Mouse (Mus musculus): ENCODE data around the gene Ubash3b. TPM values are rescaled to one million over a fixed set of nuclear protein-coding genes. Genes with fewer than 3 reads are reported as not detected.

The Ubash3b gene
- polyA plus RNA-seq, 1 experiment from 2014 or later: 24.1 TPM

DNA sequence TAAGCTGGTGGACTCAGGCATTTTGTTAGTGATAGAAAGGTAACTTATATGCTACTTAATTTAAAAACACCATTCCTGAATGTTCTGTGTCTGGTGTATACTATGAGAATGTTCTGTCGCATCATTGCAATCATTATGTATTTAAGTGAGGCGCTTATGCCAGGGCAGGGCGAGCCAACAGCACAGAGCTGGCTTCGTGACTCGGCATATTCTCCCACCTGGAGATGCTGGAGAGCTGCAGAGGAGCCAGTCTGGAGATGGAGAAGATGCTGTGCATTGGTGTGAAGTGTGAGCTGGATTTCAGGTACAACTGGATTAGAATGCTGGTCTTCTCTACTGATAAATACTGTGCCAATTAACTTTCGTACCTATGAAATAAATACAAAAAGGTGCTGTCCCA lies 37.2 kb downstream of the Ubash3b start:
- H3K4me1 ChIP-seq: no peaks in the 10 kb centered on the region
- H3K27ac ChIP-seq: no peak overlapping the region
- 96% methylated on average over 6 of the region's 6 CpGs for WGBS
- no peak overlapping the region for H3K4me3 ChIP-seq
- no peaks in the 10 kb centered on the region for H3K9me3 ChIP-seq
- H3K27me3 ChIP-seq (replicated peaks): no peaks in the 10 kb centered on the region
- no peak overlapping the region for H3K9ac ChIP-seq
- H3K4me2 ChIP-seq (replicated peaks): no peak overlapping the region
- H3K36me3 ChIP-seq: no peaks in the 10 kb centered on the region
- no peak for ATAC-seq (ENCODE audit: low FRiP score, low read depth)

DNA sequence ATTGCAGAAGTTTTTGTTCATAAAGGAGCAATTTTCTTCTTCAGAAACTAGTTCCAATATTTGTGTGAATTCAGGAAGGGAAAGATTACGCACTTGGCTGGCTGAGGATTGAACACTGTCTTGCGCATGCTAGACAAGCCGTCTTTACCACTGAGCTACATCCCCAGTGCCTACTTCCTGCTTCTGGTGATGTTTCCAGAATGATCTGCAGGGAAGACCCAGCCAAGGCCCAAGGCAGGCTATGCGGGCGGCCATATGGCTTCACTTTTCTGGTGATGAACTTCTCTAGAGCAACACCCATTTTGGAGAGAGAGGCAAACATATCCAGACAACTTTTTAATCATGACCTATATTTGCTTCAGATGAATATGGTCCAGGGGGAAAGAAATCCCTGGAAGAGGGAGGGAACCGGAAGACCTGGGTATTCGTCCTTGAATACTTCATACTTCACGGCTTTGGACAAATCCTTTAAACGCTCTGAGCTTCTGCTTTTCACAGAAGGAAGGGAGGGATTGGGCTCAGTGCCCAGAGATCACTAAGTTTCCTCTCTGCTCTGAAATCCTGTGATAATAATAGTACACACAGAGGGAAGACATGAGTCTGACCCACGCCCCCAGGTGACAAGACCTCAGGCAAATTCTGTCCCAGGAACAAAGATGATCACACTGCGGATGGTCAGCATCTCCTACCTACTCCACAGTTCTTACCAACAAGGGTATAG lies 38.9 kb downstream of the Ubash3b start:
- H3K4me2 ChIP-seq (replicated peaks): no peak overlapping the region
- H3K27ac ChIP-seq: no peak overlapping the region
- H3K4me3 ChIP-seq: no peak overlapping the region
- no peaks in the 10 kb centered on the region for H3K36me3 ChIP-seq
- H3K9ac ChIP-seq: no peak overlapping the region
- no peaks in the 10 kb centered on the region for H3K9me3 ChIP-seq
- WGBS: 92% methylated on average over 11 of the region's 11 CpGs
- H3K27me3 ChIP-seq (replicated peaks): no peaks in the 10 kb centered on the region
- peaks cover 3% of the 10 kb centered on the region for H3K4me1 ChIP-seq
- no peak for ATAC-seq (ENCODE audit: low FRiP score, low read depth)

DNA sequence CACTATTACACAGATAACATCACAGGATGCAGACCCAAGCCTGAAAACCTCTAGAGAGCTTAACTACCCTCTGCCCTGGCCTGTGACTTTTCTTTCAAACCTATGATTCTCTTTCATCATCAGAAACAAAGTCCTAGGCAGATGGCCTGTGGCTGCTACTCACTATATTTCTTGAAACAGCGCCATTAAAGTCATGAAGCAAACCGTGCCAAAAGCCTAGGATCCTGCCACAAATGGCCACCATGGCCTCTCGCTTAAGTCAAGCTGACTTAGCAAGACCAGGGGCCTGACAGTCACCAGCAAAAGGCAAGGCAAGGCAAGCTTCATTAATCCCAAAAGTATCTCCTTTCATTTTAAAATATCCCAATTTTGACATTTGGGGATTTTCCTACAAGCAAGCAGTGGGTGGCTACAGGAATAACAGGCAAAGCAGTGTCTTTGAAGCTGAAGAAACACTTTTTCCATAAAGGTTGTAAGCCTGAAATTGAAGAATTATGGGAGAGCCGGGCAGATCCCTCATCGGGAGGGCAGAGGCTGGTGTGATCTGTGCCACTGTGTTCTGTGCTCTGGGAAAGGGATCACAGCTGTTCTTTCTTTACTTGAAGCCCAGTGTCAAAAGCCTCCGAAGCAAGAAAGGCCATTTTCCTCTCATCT lies 39.7 kb downstream of the Ubash3b start:
- WGBS: 77% methylated on average over 6 of the region's 6 CpGs
- no peak for ATAC-seq (ENCODE audit: low FRiP score, low read depth)
- H3K4me2 ChIP-seq (replicated peaks): no peak overlapping the region
- no peak overlapping the region for H3K4me3 ChIP-seq
- no peaks in the 10 kb centered on the region for H3K36me3 ChIP-seq
- H3K9ac ChIP-seq: no peak overlapping the region
- H3K27me3 ChIP-seq (replicated peaks): no peaks in the 10 kb centered on the region
- no peaks in the 10 kb centered on the region for H3K9me3 ChIP-seq
- no peak overlapping the region for H3K27ac ChIP-seq
- H3K4me1 ChIP-seq: peaks cover 3% of the 10 kb centered on the region

DNA sequence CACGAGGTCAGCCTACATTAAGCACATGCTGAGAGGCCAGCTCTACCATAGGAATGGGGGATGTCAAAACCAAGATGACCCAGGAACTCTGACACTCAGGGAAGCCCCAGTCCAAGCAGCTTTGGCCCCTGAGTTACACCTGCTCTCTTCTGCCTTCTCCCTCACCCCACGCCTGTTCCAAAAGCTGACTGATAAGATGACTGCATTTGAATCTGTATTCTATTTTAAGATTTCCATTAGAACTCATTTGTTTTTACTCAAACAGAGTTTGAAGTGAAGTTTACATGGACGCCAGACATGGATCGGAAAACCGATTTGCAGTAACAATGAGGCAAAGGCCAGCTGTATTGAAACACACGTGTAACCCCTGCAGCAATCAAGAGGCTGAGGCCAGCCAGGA lies 41.5 kb downstream of the Ubash3b start:
- no peak overlapping the region for H3K9ac ChIP-seq
- no peak overlapping the region for H3K4me3 ChIP-seq
- peaks cover 3% of the 10 kb centered on the region for H3K4me1 ChIP-seq
- no peaks in the 10 kb centered on the region for H3K27me3 ChIP-seq (replicated peaks)
- H3K4me2 ChIP-seq (replicated peaks): no peak overlapping the region
- no peaks in the 10 kb centered on the region for H3K9me3 ChIP-seq
- H3K27ac ChIP-seq: no peak overlapping the region
- no peak for ATAC-seq (ENCODE audit: low FRiP score, low read depth)
- WGBS: 81% methylated on average over 6 of the region's 6 CpGs
- H3K36me3 ChIP-seq: no peaks in the 10 kb centered on the region

DNA sequence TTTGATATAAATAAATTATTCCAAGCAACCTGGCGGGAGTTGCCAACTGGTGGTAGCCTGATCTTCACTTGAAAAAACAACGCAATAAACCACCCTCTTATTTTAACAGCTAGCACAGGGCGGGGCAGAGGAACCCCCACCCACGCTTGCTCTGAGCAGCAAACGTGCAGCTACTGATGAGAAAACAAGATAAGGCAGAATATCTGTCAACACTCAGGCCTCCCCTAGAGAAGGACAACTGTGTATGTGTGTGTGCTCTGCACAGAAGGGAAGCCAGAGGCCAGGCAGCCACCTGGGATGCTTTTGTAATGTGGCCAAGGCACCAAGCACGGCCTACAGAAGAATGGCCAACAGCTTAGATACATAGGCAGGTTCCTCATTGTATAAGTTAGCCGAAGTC lies 43.4 kb downstream of the Ubash3b start:
- H3K27me3 ChIP-seq (replicated peaks): no peaks in the 10 kb centered on the region
- H3K4me3 ChIP-seq: no peak overlapping the region
- no peak overlapping the region for H3K4me2 ChIP-seq (replicated peaks)
- no peaks in the 10 kb centered on the region for H3K9me3 ChIP-seq
- H3K36me3 ChIP-seq: no peaks in the 10 kb centered on the region
- ATAC-seq (ENCODE audit: low FRiP score, low read depth): no peak
- no peak overlapping the region for H3K27ac ChIP-seq
- H3K4me1 ChIP-seq: peaks cover 3% of the 10 kb centered on the region
- H3K9ac ChIP-seq: no peak overlapping the region
- 70% methylated on average over 7 of the region's 7 CpGs for WGBS

DNA sequence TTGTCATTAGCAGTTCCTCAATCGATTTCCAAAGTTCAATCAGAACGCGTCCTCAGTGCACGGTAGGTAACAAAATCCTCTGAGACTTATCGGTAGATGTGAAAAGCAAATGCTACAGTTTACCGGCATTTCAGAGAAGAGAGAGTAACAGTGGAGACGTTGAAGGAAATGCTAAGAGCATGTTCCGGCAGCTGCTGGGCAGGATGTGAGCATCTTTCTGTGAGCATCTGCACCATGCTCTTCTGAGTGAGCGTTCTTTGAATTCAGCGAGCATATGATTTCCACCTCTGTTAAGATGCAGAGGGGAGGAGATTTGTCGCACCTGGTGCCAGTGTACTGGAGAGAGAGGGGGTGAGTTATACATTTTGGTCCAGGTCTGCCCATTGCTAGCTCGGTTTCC lies 45.4 kb downstream of the Ubash3b start:
- peaks cover 3% of the 10 kb centered on the region for H3K4me1 ChIP-seq
- no peaks in the 10 kb centered on the region for H3K27me3 ChIP-seq (replicated peaks)
- no peaks in the 10 kb centered on the region for H3K9me3 ChIP-seq
- H3K4me3 ChIP-seq: no peak overlapping the region
- no peak overlapping the region for H3K9ac ChIP-seq
- H3K27ac ChIP-seq: no peak overlapping the region
- no peaks in the 10 kb centered on the region for H3K36me3 ChIP-seq
- no peak for ATAC-seq (ENCODE audit: low FRiP score, low read depth)
- WGBS: 91% methylated on average over 12 of the region's 12 CpGs
- no peak overlapping the region for H3K4me2 ChIP-seq (replicated peaks)

DNA sequence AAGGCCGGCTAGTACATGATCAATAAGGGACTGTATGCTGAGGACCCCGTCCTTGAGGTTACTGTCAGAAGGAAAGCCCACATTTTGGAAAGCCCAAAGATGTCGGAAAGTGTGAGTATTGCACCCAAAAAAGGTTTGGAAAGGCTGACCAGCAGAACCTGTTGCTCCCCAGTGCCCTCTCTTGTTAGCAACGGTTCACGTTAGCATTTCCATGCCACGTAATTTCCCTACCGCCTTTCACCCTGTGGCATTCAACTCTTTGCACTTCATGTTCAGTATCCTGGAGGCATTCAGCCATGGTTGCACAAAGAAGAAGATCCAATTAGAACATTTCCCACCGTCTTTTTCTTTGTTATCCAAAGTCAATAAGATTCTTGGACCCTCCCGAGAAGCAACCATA lies 47.1 kb downstream of the Ubash3b start:
- H3K9me3 ChIP-seq: no peaks in the 10 kb centered on the region
- no peak overlapping the region for H3K4me3 ChIP-seq
- ATAC-seq (ENCODE audit: low FRiP score, low read depth): no peak
- no peak overlapping the region for H3K4me2 ChIP-seq (replicated peaks)
- H3K27ac ChIP-seq: no peak overlapping the region
- no peak overlapping the region for H3K9ac ChIP-seq
- WGBS: 88% methylated on average over 9 of the region's 9 CpGs
- peaks cover 3% of the 10 kb centered on the region for H3K4me1 ChIP-seq
- H3K27me3 ChIP-seq (replicated peaks): no peaks in the 10 kb centered on the region
- H3K36me3 ChIP-seq: no peaks in the 10 kb centered on the region

DNA sequence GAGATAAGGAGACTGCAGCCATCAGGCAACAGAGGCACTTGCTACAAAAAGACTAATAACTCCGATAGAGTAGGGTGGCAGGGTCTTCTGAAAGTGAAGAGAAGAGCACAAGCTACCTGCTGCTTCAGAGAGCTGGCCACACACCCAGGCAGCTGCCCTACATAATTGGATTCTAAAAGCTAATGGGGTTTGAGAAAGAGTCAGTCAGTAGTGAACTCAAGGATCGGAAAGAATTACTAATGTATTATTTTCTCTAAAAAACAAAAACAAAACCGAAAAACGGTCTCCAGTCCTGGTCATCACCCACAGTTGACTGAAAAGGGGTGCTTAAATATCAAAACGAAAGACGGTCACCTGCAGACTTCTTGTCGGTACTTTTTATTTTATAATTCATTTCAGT lies 51.7 kb downstream of the Ubash3b start:
- ATAC-seq (ENCODE audit: low FRiP score, low read depth): no peak

DNA sequence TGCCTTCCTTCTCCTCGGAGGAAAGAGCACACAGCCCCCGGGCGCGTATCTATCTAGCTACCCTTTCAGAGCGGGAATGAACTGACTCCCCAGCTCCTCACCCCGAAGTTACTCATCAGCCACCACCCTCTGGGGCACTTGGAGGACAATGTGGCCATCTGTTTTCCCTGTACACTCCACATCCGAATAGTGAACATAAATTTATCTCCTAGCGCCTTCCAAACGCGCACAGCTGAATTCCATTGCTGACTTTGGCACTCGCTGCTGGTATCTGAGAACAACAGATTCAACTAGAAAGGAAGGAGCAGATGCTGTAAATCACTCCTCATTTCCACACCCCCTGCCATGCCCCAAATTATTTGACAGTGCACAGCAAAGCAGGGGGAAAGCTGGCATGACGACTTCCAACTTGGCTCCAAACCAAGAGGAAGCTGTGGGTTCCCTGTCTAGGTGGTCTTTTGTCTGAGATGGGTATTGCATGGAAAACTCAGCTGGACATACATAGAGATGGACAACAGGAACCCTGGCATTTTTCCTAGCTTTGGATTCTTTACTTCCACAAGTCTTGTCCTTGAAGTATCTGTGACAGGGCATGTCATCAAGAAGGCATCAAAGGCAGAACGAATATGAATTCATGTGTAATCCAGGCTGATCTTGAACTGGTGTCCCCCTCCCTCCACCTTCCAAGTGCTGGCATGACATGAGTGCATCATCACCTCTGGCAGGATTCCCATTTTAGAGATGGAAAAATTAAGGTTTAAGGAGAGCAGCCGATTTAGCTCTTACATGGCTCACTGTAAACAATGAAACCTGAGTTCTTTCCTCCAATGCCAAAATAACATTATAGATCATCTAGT lies 52.9 kb downstream of the Ubash3b start:
- H3K27ac ChIP-seq: no peak overlapping the region
- H3K9me3 ChIP-seq: no peaks in the 10 kb centered on the region
- H3K4me1 ChIP-seq: peaks cover 16% of the 10 kb centered on the region
- H3K4me2 ChIP-seq (replicated peaks): 0 out of 2 replicates have a peak overlapping the region, but pooled peaks have one; percentile 20
- no peak overlapping the region for H3K4me3 ChIP-seq
- peak; percentile 71 for ATAC-seq (ENCODE audit: low FRiP score, low read depth)
- no peaks in the 10 kb centered on the region for H3K36me3 ChIP-seq
- H3K27me3 ChIP-seq (replicated peaks): no peaks in the 10 kb centered on the region
- 35% methylated on average over 14 of the region's 14 CpGs for WGBS
- H3K9ac ChIP-seq: no peak overlapping the region

More for the DNA sequence above, 51.7 kb downstream of the Ubash3b start:
- H3K9me3 ChIP-seq: no peaks in the 10 kb centered on the region
- no peak overlapping the region for H3K9ac ChIP-seq
- H3K4me3 ChIP-seq: no peak overlapping the region
- no peaks in the 10 kb centered on the region for H3K36me3 ChIP-seq
- H3K27ac ChIP-seq: no peak overlapping the region
- H3K27me3 ChIP-seq (replicated peaks): no peaks in the 10 kb centered on the region
- no peak overlapping the region for H3K4me2 ChIP-seq (replicated peaks)
- H3K4me1 ChIP-seq: peaks cover 16% of the 10 kb centered on the region
- WGBS: 92% methylated on average over 7 of the region's 7 CpGs

DNA sequence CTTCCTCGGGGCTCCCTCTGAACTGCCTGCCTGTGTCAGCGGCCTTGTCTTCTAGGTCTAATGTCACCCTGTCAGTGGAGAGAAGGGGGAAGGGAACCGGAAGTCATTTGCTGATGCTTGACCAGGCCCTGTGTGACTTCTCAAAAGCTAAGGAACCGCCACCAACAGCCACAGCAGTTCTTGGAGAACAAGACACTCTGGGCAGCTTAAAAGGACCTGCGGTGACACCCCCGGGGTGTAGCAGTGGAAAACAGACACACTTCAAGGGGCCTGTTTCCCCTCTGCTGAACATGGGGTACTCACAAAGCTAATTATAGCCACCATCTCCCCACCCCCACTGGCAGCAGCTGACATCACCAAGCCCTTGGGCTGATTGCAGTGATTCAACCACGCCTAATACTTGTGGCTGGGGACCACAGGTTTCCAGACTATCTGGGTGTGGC lies 56.3 kb downstream of the Ubash3b start:
- no peaks in the 10 kb centered on the region for H3K9me3 ChIP-seq
- whole genome bisulfite sequencing: 59% methylated on average over 7 of the region's 7 CpGs
- H3K36me3 ChIP-seq: no peaks in the 10 kb centered on the region

DNA sequence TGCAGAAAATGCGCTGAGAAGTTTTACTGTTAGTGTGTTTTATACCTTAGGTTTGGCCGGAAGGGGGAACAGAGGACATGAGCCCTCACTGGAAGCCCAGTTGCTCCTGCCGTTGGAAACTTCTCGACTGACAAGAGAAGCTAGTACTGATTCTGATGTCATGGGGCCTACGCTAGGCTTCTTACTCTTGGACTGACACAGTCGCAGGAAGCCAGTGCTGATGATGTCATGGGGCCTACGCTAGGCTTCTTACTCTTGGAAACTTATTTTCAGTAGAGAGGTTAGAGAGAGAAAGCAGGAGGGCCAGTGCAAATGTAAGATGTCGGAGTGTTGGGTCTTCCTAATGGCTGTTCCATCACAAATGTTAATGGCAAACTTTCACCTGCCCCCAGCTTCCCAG lies 57.8 kb downstream of the Ubash3b start:
- H3K27ac ChIP-seq: no peak overlapping the region
- no peak overlapping the region for H3K9ac ChIP-seq
- H3K36me3 ChIP-seq: no peaks in the 10 kb centered on the region
- peaks cover 15% of the 10 kb centered on the region for H3K4me1 ChIP-seq
- WGBS: 94% methylated on average over 8 of the region's 8 CpGs
- H3K4me3 ChIP-seq: no peak overlapping the region
- H3K4me2 ChIP-seq (replicated peaks): no peak overlapping the region
- no peak for ATAC-seq (ENCODE audit: low FRiP score, low read depth)
- H3K27me3 ChIP-seq (replicated peaks): no peaks in the 10 kb centered on the region
- no peaks in the 10 kb centered on the region for H3K9me3 ChIP-seq

More for the DNA sequence above, 56.3 kb downstream of the Ubash3b start:
- no peak for ATAC-seq (ENCODE audit: low FRiP score, low read depth)
- H3K27ac ChIP-seq: no peak overlapping the region
- no peak overlapping the region for H3K4me3 ChIP-seq
- no peak overlapping the region for H3K9ac ChIP-seq
- no peaks in the 10 kb centered on the region for H3K27me3 ChIP-seq (replicated peaks)
- no peak overlapping the region for H3K4me2 ChIP-seq (replicated peaks)
- H3K4me1 ChIP-seq: peaks cover 16% of the 10 kb centered on the region

DNA sequence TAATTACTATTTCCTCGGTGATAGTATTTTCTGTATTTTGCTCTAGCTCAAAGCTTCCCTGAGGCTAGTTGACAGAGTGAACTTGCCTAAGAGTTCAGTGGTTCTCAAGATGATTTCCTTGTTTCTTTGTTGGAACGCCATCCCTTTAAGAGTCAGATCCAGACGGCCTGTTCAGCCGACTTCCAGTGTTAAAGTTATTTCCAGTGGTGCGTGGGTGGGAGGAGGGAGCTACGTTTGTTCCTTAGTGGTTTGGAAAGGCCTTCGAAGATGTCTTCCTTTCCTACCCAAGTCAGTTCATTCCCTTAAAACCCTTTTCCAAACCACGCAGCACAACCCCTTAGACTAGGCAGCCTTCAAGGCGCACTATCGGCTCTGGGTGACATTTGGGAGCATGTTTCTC lies 58.9 kb downstream of the Ubash3b start:
- H3K9me3 ChIP-seq: no peaks in the 10 kb centered on the region
- H3K27me3 ChIP-seq (replicated peaks): no peaks in the 10 kb centered on the region
- no peak overlapping the region for H3K4me3 ChIP-seq
- no peaks in the 10 kb centered on the region for H3K36me3 ChIP-seq
- peaks cover 5% of the 10 kb centered on the region; the same call in 1 of the 2 replicates for H3K4me1 ChIP-seq
- H3K4me2 ChIP-seq (replicated peaks): no peak overlapping the region
- H3K9ac ChIP-seq: no peak overlapping the region
- no peak overlapping the region for H3K27ac ChIP-seq
- WGBS: 81% methylated on average over 10 of the region's 10 CpGs
- no peak for ATAC-seq (ENCODE audit: low FRiP score, low read depth)

Data from neural tube, embryonic 12.5 days (tissue).